Mouse (Mus musculus) stomach, embryonic 14.5 days (tissue): ENCODE data around the gene Litaf. TPM values are rescaled to one million over a fixed set of nuclear protein-coding genes. Genes with fewer than 3 reads are reported as not detected.

Experiments
- ATAC-seq: fragments of 200-750 bp; cut with Nextera tagmentation; 2 replicates; pipeline ENCODE4 v1.8.0; 2017; ENCODE audit warnings: low read depth, moderate TSS enrichment; ENCODE audit not compliant: insufficient number of reproducible peaks, insufficient read depth, low FRiP score
- H3K27ac ChIP-seq: fragments of 300-500 bp; sonication (generic); 2 replicates; pipeline ENCODE4 v1.5.1; 2014; ENCODE audit warnings: mild to moderate bottlenecking, low read length, moderate library complexity, mixed read lengths
- H3K27me3 ChIP-seq: fragments of 300-500 bp; sonication (generic); 2 replicates; pipeline ENCODE4 v1.6.1; 2014; ENCODE audit warnings: low read length, control low read depth, mixed read lengths; ENCODE audit not compliant: control insufficient read depth, insufficient read depth
- H3K36me3 ChIP-seq: fragments of 300-500 bp; sonication (generic); 2 replicates; pipeline ENCODE4 v1.6.1; 2014; ENCODE audit warnings: mild to moderate bottlenecking, control low read depth, low read length, moderate library complexity, mixed read lengths; ENCODE audit not compliant: control insufficient read depth, insufficient read depth
- H3K4me1 ChIP-seq: fragments of 300-500 bp; sonication (generic); 2 replicates; pipeline ENCODE4 v1.6.1; 2014; ENCODE audit warnings: low read length, control low read depth, mixed read lengths; ENCODE audit not compliant: control insufficient read depth, insufficient read depth
- H3K4me2 ChIP-seq: fragments of 300-500 bp; sonication (generic); replicated peaks from 2 replicates; pipeline ENCODE4 v1.6.1; 2014; ENCODE audit warnings: low read depth, low read length, control low read depth
- H3K4me3 ChIP-seq: fragments of 300-500 bp; sonication (generic); 2 replicates; pipeline ENCODE4 v1.5.1; 2014; ENCODE audit warnings: low read depth, low read length, control low read depth
- H3K9ac ChIP-seq: fragments of 300-500 bp; sonication (generic); replicated peaks from 2 replicates; pipeline ENCODE4 v1.6.1; 2014; ENCODE audit warnings: low read depth, mild to moderate bottlenecking, control low read depth, low read length, moderate library complexity, mixed read lengths
- H3K9me3 ChIP-seq: fragments of 300-500 bp; sonication (generic); 2 replicates; pipeline ENCODE4 v1.6.1; 2016; ENCODE audit warnings: low read depth, low read length, control low read depth; ENCODE audit not compliant: control insufficient read depth
- WGBS: fragments of 180-500 bp; shearing (Covaris S2); extraction: QIAGEN DNeasy Blood & Tissue Kit; methylation state at CpG from one replicate; pipeline ENCODE4 v1.1.7; 2014; 5-methylcytosine and 5-hydroxymethylcytosine counted together
- polyA plus RNA-seq: library from polyadenylated mRNA; unstranded; fragments of >200 nt; fragmentation: Nextera tagmentation; extraction: Ambion mirVana; gene quantifications from 2 replicates; pipeline ENCODE4 v1.2.1, GENCODE M21; 2014

Gene Litaf
- polyA plus RNA-seq, 1 experiment from 2014 or later: 107 TPM

GRCm38 (mm10) chr16:10952071-10952470, 113.9 kb downstream of the Litaf start:
- Histone ChIP-seq H3K4me2 (no peak overlapping the region), H3K9me3 (no peaks in the 10 kb centered on the region), H3K9ac (no peak overlapping the region), H3K27ac (no peak overlapping the region), H3K4me1 (no peaks in the 10 kb centered on the region), H3K27me3 (no peaks in the 10 kb centered on the region), H3K4me3 (no peak overlapping the region), H3K36me3 (no peaks in the 10 kb centered on the region; the same call in 1 of the 2 replicates)
- ATAC-seq: no peak
- WGBS: 68% methylated on average over 2 of the region's 2 CpGs

GRCm38 (mm10) chr16:10951581-10951980, 114.4 kb downstream of the Litaf start:
- H3K9me3 ChIP-seq: no peaks in the 10 kb centered on the region
- H3K9ac ChIP-seq: no peak overlapping the region
- no peaks in the 10 kb centered on the region; the same call in 1 of the 2 replicates for H3K36me3 ChIP-seq
- H3K27me3 ChIP-seq: no peaks in the 10 kb centered on the region
- ATAC-seq: no peak
- no peak overlapping the region for H3K27ac ChIP-seq
- H3K4me1 ChIP-seq: no peaks in the 10 kb centered on the region
- 13% methylated on average over 3 of the region's 3 CpGs for WGBS
- H3K4me2 ChIP-seq: no peak overlapping the region
- no peak overlapping the region for H3K4me3 ChIP-seq

- Histone ChIP-seq H3K27me3 (no peaks in the 10 kb centered on the region), H3K4me2 (no peak overlapping the region), H3K9me3 (no peaks in the 10 kb centered on the region), H3K4me1 (no peaks in the 10 kb centered on the region), H3K9ac (no peak overlapping the region), H3K4me3 (no peak overlapping the region), H3K27ac (no peak overlapping the region), H3K36me3 (no peaks in the 10 kb centered on the region)
- ATAC-seq: 0 out of 2 replicates have a peak, but pooled peaks have one; percentile 19
- 81% methylated on average over 9 of the region's 9 CpGs for WGBS
Observed at GRCm38 (mm10) chr16:10950539-10950938, 115.4 kb downstream of the Litaf start.

- Histone ChIP-seq H3K9ac (no peak overlapping the region), H3K27me3 (no peaks in the 10 kb centered on the region), H3K4me2 (no peak overlapping the region), H3K4me3 (no peak overlapping the region), H3K27ac (no peak overlapping the region), H3K9me3 (no peaks in the 10 kb centered on the region), H3K36me3 (no peaks in the 10 kb centered on the region), H3K4me1 (no peaks in the 10 kb centered on the region)
- ATAC-seq: no peak
- 26% methylated on average over 3 of the region's 3 CpGs for WGBS
Observed at GRCm38 (mm10) chr16:10947724-10948123, 118.2 kb downstream of the Litaf start.

- Histone ChIP-seq H3K9me3 (no peaks in the 10 kb centered on the region), H3K36me3 (no peaks in the 10 kb centered on the region), H3K4me1 (no peaks in the 10 kb centered on the region), H3K27ac (no peak overlapping the region), H3K4me3 (no peak overlapping the region), H3K4me2 (no peak overlapping the region), H3K9ac (no peak overlapping the region), H3K27me3 (no peaks in the 10 kb centered on the region)
- no peak for ATAC-seq
- WGBS: 77% methylated on average over 7 of the region's 7 CpGs
Observed at GRCm38 (mm10) chr16:10945381-10946127, 120.4 kb downstream of the Litaf start.

- Histone ChIP-seq H3K9me3 (no peaks in the 10 kb centered on the region), H3K27me3 (no peaks in the 10 kb centered on the region), H3K4me3 (no peak overlapping the region), H3K9ac (no peak overlapping the region), H3K27ac (no peak overlapping the region), H3K36me3 (no peaks in the 10 kb centered on the region), H3K4me1 (no peaks in the 10 kb centered on the region), H3K4me2 (no peak overlapping the region)
- WGBS: 80% methylated on average over 7 of the region's 7 CpGs
- no peak for ATAC-seq
Observed at GRCm38 (mm10) chr16:10944545-10944944, 121.4 kb downstream of the Litaf start.

- Histone ChIP-seq H3K27ac (no peak overlapping the region), H3K4me3 (no peak overlapping the region), H3K4me1 (no peaks in the 10 kb centered on the region), H3K4me2 (no peak overlapping the region), H3K9ac (no peak overlapping the region), H3K9me3 (no peaks in the 10 kb centered on the region), H3K27me3 (no peaks in the 10 kb centered on the region), H3K36me3 (no peaks in the 10 kb centered on the region)
- no peak for ATAC-seq
- WGBS: 53% methylated on average over 5 of the region's 5 CpGs
Observed at GRCm38 (mm10) chr16:10943257-10943656, 122.7 kb downstream of the Litaf start.

- Histone ChIP-seq H3K9me3 (no peaks in the 10 kb centered on the region), H3K9ac (no peak overlapping the region), H3K27ac (no peak overlapping the region), H3K36me3 (no peaks in the 10 kb centered on the region), H3K4me3 (no peak overlapping the region), H3K4me1 (no peaks in the 10 kb centered on the region), H3K4me2 (no peak overlapping the region), H3K27me3 (no peaks in the 10 kb centered on the region)
- WGBS: 86% methylated on average over 2 of the region's 2 CpGs
- ATAC-seq: no peak
Observed at GRCm38 (mm10) chr16:10940661-10941060, 125.3 kb downstream of the Litaf start.

- Histone ChIP-seq H3K27ac (no peak overlapping the region), H3K4me1 (no peaks in the 10 kb centered on the region), H3K4me3 (no peak overlapping the region), H3K4me2 (no peak overlapping the region), H3K9ac (no peak overlapping the region), H3K36me3 (no peaks in the 10 kb centered on the region), H3K9me3 (no peaks in the 10 kb centered on the region), H3K27me3 (no peaks in the 10 kb centered on the region)
- WGBS: 57% methylated on average over 4 of the region's 4 CpGs
- no peak for ATAC-seq
Observed at GRCm38 (mm10) chr16:10939932-10940331, 126.0 kb downstream of the Litaf start.
